Mouse (Mus musculus) myocyte (in vitro differentiated cells): ENCODE measurements around the gene Ankrd55.
"Not testable (repeated sequence)": the region's sequence is repeated elsewhere in the genome, so short reads cannot be mapped to it uniquely, and the experiment has no call there.

Source experiments
- CEBPB ChIP-seq: IDR thresholded peaks from 2 replicates; pipeline ENCODE4 v1.6.1; 2011; ENCODE audit warnings: mild to moderate bottlenecking, moderate library complexity; ENCODE audit not compliant: poor library complexity, insufficient read depth, severe bottlenecking
- MAX ChIP-seq: IDR thresholded peaks from one replicate; pipeline ENCODE4 v1.6.1; 2011; ENCODE audit warnings: low read depth, mild to moderate bottlenecking, control low read depth
- MYOG ChIP-seq, 3 experiments: IDR thresholded peaks; one replicate each; pipeline ENCODE4 v1.6.1; 2011; ENCODE audit warnings: control low read depth in 2 of 3, low read depth in 2 of 3, mild to moderate bottlenecking in 2 of 3; ENCODE audit not compliant: insufficient read length in 2 of 3, control insufficient read depth in 1 of 3, insufficient read depth in 1 of 3
- POLR2A ChIP-seq: IDR thresholded peaks from one replicate; pipeline ENCODE4 v1.6.1; 2011; ENCODE audit warnings: low read depth, mild to moderate bottlenecking, control low read depth, moderate library complexity; ENCODE audit not compliant: insufficient read length
- POLR2AphosphoS2 ChIP-seq: IDR thresholded peaks from one replicate; pipeline ENCODE4 v1.6.1; 2011; ENCODE audit warnings: low read depth, control low read depth; ENCODE audit not compliant: insufficient read length
- REST ChIP-seq: IDR thresholded peaks from one replicate; pipeline ENCODE4 v1.6.1; 2011; ENCODE audit warnings: mild to moderate bottlenecking, control low read depth, moderate library complexity; ENCODE audit not compliant: insufficient read depth, insufficient read length
- TCF12 ChIP-seq: IDR thresholded peaks from one replicate; pipeline ENCODE4 v1.6.1; 2011; ENCODE audit warnings: mild to moderate bottlenecking, control low read depth; ENCODE audit not compliant: poor library complexity, insufficient read depth, severe bottlenecking

DNA sequence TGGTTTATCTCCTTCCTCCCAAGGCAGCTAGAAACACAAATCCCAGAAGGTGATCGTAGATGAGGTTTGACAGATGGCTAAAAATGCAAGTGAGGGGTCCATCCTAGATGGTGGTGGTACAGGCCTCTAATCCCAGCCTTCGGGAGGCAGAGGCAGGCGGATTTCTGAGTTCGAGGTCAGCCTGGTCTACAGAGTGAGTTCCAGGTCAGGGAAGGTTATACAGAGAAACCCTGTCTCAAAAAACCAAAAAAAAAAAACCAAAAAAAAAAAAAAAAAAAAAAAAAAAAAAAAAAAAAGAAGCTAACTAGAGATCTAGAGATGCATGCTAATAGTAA, 138.9 kb downstream of the Ankrd55 start:
- TF ChIP-seq POLR2A; TCF12; POLR2AphosphoS2; MYOG (IDR thresholded peaks at IDR 0.05; ENCODE audit: control insufficient read depth in 1 of 3, insufficient read depth in 1 of 3, insufficient read length in 2 of 3, low read depth in 2 of 3); MAX; CEBPB; REST: not testable (repeated sequence)
